Mouse (Mus musculus) limb, embryonic 12.5 days (tissue): ENCODE measurements around the gene Tkt. TPM values are rescaled to one million over a fixed set of nuclear protein-coding genes. Genes with fewer than 3 reads are reported as not detected.

Source experiments
- ATAC-seq: fragments of 200-750 bp; cut with Nextera tagmentation; 2 replicates; pipeline ENCODE4 v1.8.0; 2017; ENCODE audit warnings: low read depth, moderate TSS enrichment; ENCODE audit not compliant: insufficient number of reproducible peaks, insufficient read depth, low FRiP score, low TSS enrichment
- H3K27ac ChIP-seq: fragments of 300-500 bp; sonication (generic); 2 replicates; pipeline ENCODE4 v1.5.1; 2016; ENCODE audit warnings: mild to moderate bottlenecking, moderate library complexity
- H3K27me3 ChIP-seq: fragments of 300-500 bp; sonication (generic); 2 replicates; pipeline ENCODE4 v1.6.1; 2016; ENCODE audit warnings: mild to moderate bottlenecking, moderate library complexity
- H3K36me3 ChIP-seq: fragments of 300-500 bp; sonication (generic); 2 replicates; pipeline ENCODE4 v1.6.1; 2016; ENCODE audit warnings: mild to moderate bottlenecking, moderate library complexity
- H3K4me1 ChIP-seq: fragments of 300-500 bp; sonication (generic); replicated peaks from 2 replicates; pipeline ENCODE4 v1.6.1; 2016
- H3K4me2 ChIP-seq: fragments of 300-500 bp; sonication (generic); 2 replicates; pipeline ENCODE4 v1.6.1; 2016; ENCODE audit warnings: mild to moderate bottlenecking, moderate library complexity
- H3K4me3 ChIP-seq: fragments of 300-500 bp; sonication (generic); replicated peaks from 2 replicates; pipeline ENCODE4 v1.5.1; 2016; ENCODE audit warnings: mild to moderate bottlenecking
- H3K9ac ChIP-seq: fragments of 300-500 bp; sonication (generic); replicated peaks from 2 replicates; pipeline ENCODE4 v1.6.1; 2016; ENCODE audit warnings: mild to moderate bottlenecking, moderate library complexity
- H3K9me3 ChIP-seq: fragments of 300-500 bp; sonication (generic); 2 replicates; pipeline ENCODE4 v1.6.1; 2016; ENCODE audit warnings: mild to moderate bottlenecking, moderate library complexity
- WGBS: fragments of 180-500 bp; shearing (Covaris S2); methylation state at CpG from one replicate; pipeline ENCODE4 v1.1.7; 2016; 5-methylcytosine and 5-hydroxymethylcytosine counted together
- polyA plus RNA-seq: library from polyadenylated mRNA; unstranded; fragments of >200 nt; fragmentation: Nextera tagmentation; extraction: Ambion mirVana; gene quantifications from 2 replicates; pipeline ENCODE4 v1.2.1, GENCODE M21; 2016

Gene Tkt
- polyA plus RNA-seq, 1 experiment from 2014 or later = 244 TPM

DNA sequence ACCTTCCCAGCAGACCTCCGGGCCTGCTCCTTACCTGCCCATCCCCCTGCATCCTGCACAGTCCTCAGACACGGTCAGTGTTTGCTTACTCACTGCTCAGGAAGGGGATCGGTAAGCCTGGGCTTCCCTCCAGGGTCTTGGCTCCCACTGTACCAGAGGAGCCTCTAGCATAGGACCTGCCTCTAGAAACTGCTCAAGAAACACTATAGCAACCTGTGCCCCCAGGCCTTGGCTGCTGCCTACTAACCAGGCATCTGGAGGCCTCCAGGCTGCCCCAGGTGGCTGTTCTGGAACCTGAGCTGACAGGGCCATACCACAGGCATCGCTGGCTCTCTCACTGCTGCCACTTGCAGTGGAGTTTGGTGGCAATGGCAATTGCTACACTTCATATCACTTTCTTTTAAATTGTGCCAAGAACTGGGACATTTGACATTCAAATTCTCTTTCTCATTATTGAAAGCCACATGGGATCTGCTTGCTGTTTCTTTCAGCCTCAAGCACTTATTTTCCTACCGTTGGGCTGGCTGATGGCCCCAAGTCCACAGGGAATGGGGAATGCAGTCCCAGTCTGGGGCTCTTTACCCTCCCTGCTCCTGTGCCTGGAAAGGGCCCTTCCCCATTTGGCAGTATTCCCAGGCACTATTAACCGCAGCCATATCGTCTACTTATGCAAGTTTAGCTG lies 38.8 kb downstream of the Tkt start:
- Histone ChIP-seq H3K9me3 (no peaks in the 10 kb centered on the region), H3K4me1 (peaks cover 26% of the 10 kb centered on the region), H3K4me2 (no peak overlapping the region), H3K27ac (0 out of 2 replicates have a peak overlapping the region, but pooled peaks have one; percentile 25), H3K36me3 (no peaks in the 10 kb centered on the region), H3K9ac (no peak overlapping the region), H3K27me3 (no peaks in the 10 kb centered on the region), H3K4me3 (no peak overlapping the region)
- WGBS = 47% methylated on average over 7 of the region's 7 CpGs
- peak; percentile 28; the same call in 1 of the 2 replicates for ATAC-seq

DNA sequence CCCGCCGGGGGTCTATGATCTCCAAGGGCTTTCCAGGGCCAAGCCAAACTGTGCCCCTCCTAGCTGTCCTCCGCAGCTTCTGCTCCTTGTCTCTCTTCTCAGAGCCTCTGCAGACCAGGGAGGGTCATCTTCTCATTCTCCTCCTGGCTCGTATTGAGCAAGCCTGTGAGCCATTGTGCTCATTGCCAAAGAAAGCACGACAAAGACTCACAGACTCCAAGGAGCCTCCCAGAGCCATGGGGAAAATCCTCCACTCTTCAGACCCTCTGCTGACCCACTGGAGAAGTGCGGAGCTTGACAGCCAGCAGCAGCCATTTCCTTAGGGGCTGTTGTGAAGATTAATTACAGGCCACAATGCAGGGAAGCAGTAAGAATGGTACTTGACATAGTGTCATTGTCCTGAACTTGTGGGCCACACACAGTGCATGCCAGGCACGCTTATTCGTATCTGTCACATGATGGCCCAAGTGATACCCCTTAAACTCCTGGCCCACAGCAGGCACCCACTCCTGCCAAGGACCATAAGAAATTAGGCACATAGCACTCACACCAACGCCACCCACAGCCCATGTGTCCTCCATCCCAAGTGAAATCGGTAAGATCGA lies 42.0 kb downstream of the Tkt start:
- no peak overlapping the region for H3K27ac ChIP-seq
- 79% methylated on average over 11 of the region's 11 CpGs for WGBS

DNA sequence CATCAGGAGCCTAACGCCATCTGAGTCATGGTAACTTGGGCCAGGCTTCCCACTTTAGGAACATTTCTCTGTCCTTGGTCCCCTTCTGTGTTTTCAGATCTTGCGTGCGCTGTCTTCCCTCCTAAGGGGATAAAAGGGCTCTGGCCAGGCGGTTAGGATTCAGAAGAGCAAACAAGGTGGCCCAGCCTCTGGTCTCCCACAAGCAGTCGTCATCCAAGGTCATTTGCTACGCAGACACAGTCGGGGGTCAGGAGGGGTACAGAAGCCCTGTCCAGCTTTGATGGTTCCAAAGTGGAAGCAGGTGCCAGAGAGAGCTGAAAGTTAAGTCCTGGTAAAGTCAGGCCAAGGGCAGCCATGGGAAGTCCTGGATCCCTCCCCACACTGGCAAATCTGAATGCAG lies 42.8 kb downstream of the Tkt start:
- H3K27ac ChIP-seq = no peak overlapping the region
- H3K9ac ChIP-seq = no peak overlapping the region
- H3K4me2 ChIP-seq = no peak overlapping the region
- WGBS = 71% methylated on average over 7 of the region's 7 CpGs
- H3K4me1 ChIP-seq = peaks cover 37% of the 10 kb centered on the region
- no peaks in the 10 kb centered on the region for H3K27me3 ChIP-seq
- no peak overlapping the region for H3K4me3 ChIP-seq
- no peak for ATAC-seq
- H3K36me3 ChIP-seq = peaks cover 11% of the 10 kb centered on the region; the same call in 1 of the 2 replicates
- no peaks in the 10 kb centered on the region for H3K9me3 ChIP-seq

More for the DNA sequence above, 42.0 kb downstream of the Tkt start:
- ATAC-seq = no peak
- Histone ChIP-seq H3K4me1 (peaks cover 37% of the 10 kb centered on the region), H3K9ac (no peak overlapping the region), H3K4me2 (no peak overlapping the region), H3K4me3 (no peak overlapping the region), H3K9me3 (no peaks in the 10 kb centered on the region), H3K36me3 (peaks cover 6% of the 10 kb centered on the region; the same call in 1 of the 2 replicates), H3K27me3 (no peaks in the 10 kb centered on the region)

DNA sequence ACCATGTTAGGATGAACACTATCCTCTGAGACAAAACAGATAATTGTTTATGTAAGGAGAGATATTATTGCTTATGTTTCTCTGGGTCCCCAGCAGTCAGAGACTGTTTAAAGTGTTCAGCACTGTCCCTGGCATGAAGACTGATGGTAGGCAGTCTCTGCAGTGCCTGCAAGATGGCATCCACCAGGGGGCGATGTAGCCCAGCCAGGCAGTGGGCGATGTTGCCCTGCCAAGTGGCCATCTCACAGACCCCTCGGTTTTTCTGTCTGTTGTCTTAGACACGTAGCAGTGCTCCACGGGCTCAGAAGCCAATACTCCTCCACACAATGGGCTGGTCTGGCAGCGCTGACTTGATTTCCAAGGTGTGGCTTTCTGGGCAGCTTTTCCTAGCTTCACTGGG lies 43.3 kb downstream of the Tkt start:
- Histone ChIP-seq H3K4me2 (no peak overlapping the region), H3K27ac (no peak overlapping the region), H3K4me1 (peaks cover 34% of the 10 kb centered on the region), H3K4me3 (no peak overlapping the region), H3K9me3 (no peaks in the 10 kb centered on the region), H3K9ac (no peak overlapping the region), H3K27me3 (no peaks in the 10 kb centered on the region), H3K36me3 (peaks cover 15% of the 10 kb centered on the region; the same call in 1 of the 2 replicates)
- ATAC-seq = no peak
- WGBS = 10% methylated on average over 6 of the region's 6 CpGs

DNA sequence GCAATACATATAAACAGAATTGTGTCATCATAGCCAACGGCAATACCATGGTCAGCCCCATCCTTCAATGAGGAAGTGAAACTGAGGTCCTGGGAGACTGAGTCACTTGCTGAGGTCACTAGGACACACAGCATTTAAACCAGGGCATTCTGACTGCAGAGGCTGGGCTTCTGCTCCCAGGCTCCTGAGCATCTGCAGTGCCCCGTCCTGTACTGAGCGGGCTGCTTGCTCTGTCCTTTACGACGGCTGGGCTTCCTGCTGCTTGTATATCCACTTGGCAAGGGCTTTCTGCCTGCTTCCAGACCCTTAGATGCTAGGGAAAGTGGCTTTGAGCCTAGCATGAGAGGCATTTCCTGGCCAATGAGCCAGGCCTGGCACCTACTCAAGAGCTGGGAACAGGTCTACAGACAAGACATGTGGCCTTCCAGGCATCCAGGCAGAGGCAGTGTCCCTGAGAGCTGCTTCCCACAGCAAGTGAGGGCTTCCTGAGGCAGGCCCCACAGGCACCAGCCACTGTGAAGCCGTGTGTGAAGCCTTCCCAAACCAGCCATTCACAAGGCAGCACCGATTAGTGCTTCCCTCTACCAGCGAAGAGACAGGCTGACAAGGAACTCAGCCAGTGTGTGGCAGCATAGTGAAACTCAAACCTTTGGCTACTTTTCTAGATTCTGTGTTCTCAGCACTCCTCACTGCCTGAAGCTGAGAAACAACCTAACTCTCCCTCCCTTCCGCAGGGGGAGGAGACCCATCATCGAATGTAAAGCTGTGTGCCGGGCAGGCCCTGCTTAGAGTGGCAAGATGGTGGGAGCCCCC lies 45.3 kb downstream of the Tkt start:
- Histone ChIP-seq H3K27me3 (no peaks in the 10 kb centered on the region), H3K27ac (peak overlapping the region; percentile 80), H3K4me3 (no peak overlapping the region), H3K36me3 (peaks cover 36% of the 10 kb centered on the region), H3K4me2 (no peak overlapping the region), H3K4me1 (peaks cover 22% of the 10 kb centered on the region), H3K9me3 (no peaks in the 10 kb centered on the region), H3K9ac (0 out of 2 replicates have a peak overlapping the region, but pooled peaks have one; percentile 4)
- 47% methylated on average over 11 of the region's 11 CpGs for WGBS
- ATAC-seq = peak; percentile 23; the same call in 1 of the 2 replicates

DNA sequence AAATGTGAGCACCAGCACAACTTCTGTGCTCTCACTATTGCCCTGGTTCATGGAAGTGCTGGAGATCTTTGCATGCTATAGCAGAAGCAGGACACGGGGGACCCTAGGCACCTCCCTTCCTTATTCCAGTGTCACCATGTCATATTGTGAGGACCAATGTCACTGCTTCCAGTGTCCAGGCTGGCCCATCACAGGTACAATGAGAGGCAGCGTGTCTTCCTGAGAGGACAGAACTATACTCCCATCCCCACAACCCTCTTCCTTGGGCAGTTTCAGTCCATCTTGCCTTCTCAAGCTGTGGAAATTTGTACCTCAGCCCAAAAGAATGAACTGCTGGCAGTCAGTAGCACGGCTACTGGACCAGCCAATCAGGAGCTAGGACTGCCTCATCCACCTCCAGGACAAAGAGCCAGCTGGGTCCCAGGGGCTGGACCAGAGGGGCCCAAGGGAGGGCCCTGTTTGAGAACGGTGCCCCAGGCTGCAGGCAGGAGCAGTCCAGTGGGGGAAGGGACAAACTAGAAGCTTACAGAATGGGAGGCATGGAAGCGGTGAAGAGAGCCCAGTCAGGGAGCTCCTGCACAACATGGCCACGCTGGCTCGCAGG lies 46.0 kb downstream of the Tkt start:
- no peak overlapping the region for H3K4me2 ChIP-seq
- WGBS = 51% methylated on average over 7 of the region's 7 CpGs
- no peak for ATAC-seq
- H3K27ac ChIP-seq = peak overlapping the region; percentile 80
- H3K27me3 ChIP-seq = no peaks in the 10 kb centered on the region
- no peak overlapping the region; the same call in 1 of the 2 replicates for H3K9ac ChIP-seq
- H3K4me3 ChIP-seq = no peak overlapping the region
- peaks cover 43% of the 10 kb centered on the region for H3K36me3 ChIP-seq
- H3K9me3 ChIP-seq = no peaks in the 10 kb centered on the region
- H3K4me1 ChIP-seq = peaks cover 22% of the 10 kb centered on the region

DNA sequence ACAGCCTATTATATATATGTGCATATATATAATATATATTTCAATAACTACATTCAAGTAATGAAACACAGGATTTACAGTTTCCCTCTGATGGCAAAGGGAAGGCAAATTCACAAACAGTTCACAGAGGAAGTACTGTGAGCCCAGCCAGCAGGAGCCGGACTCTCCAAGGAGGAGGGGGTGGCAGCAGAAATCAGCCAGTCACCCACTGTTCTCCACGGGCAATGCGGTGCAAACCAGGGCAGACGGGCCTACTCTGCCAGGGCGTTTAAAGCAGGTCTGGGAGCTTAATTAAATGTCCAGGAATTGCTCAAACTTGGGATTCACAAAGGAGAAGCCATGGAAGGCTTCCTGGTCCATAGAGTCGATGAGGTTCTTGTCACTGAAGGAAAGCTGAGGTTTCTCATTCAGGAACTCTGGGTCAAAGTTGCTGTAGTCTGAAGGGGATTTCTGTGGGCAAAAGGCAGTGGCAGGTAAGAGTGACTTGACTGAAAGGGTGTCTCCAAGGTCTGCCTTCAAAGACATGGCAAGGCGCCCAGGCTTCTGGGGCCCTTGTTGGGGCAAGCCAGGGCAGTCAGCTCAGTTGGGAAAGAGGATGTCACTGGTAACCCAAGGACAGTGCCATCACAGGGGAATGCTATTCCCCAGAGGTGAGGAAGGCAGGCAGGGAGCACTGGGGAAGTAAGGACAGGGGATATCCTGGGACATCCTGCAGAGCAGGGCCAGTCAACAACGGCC lies 47.6 kb downstream of the Tkt start:
- H3K36me3 ChIP-seq = peaks cover 56% of the 10 kb centered on the region
- H3K4me1 ChIP-seq = peaks cover 22% of the 10 kb centered on the region
- 85% methylated on average over 8 of the region's 8 CpGs for WGBS
- H3K4me2 ChIP-seq = no peak overlapping the region
- H3K9ac ChIP-seq = no peak overlapping the region
- H3K27me3 ChIP-seq = no peaks in the 10 kb centered on the region
- ATAC-seq = no peak
- no peak overlapping the region for H3K4me3 ChIP-seq
- no peak overlapping the region for H3K27ac ChIP-seq
- no peaks in the 10 kb centered on the region for H3K9me3 ChIP-seq

DNA sequence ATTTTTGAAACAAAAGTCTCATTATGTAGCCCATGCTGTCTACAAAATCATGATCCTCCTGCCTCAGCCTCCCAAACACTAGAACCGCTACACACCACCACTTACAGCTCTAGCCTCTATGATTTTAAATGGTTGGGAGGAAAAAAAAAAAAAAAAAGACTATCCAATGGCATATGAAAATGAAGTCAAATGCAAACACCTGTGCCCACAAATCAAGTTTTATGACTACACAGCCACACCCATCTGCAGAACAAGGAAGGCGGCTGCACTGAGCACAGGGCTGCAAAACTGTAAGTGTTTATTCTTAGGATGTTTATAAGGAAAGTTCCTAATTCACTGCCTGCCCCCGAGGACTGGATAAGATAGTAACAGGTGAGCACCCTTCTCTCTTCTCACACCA lies 48.2 kb downstream of the Tkt start:
- no peaks in the 10 kb centered on the region for H3K27me3 ChIP-seq
- 80% methylated on average over 3 of the region's 3 CpGs for WGBS
- no peak overlapping the region for H3K9ac ChIP-seq
- H3K36me3 ChIP-seq = peaks cover 63% of the 10 kb centered on the region
- no peak for ATAC-seq
- H3K4me2 ChIP-seq = no peak overlapping the region
- no peaks in the 10 kb centered on the region for H3K9me3 ChIP-seq
- no peak overlapping the region for H3K27ac ChIP-seq
- peaks cover 22% of the 10 kb centered on the region for H3K4me1 ChIP-seq
- no peak overlapping the region for H3K4me3 ChIP-seq

DNA sequence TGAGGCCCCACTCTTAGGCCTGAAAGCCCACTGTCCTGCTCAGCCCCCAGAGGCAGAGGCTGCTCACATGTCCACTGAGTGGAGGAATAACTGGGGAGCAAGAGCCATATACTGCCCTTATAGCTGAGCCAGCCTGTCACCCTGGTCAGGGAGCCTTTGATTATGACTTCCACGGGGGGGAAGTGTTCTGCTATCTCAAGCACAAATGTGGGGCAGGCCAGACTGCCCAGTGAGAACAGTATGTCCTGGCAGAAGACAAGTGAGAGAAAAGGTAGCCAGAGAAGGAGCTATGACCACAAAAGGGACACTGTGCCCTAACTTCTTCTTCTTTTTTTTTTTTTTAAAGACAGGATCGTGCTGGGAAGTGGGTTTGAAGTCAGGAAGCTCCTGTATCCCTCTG lies 49.0 kb downstream of the Tkt start:
- no peak overlapping the region for H3K4me3 ChIP-seq
- 77% methylated on average over 2 of the region's 2 CpGs for WGBS

DNA sequence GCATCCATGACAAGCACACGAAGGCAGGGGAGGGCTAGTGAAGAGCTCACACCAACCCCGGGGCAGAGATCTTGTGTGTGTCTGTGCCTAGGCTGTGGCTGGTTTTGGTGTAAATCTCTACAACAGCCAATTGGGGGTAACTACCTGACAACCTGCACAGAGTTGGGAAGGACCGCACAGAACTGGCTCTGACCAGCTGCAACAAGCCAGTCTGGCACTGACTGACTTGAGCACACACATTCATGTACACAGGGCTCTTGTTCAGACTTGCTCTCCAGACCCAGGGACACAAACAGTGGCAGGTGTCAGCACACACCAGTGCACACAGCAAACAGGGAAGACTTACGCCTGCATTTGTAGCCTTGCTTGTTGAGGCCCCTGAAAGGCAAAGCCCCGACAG lies 58.7 kb downstream of the Tkt start:
- Histone ChIP-seq H3K4me1 (no peaks in the 10 kb centered on the region), H3K4me2 (no peak overlapping the region), H3K9ac (no peak overlapping the region), H3K36me3 (peaks cover 74% of the 10 kb centered on the region), H3K27me3 (no peaks in the 10 kb centered on the region), H3K9me3 (no peaks in the 10 kb centered on the region), H3K4me3 (no peak overlapping the region), H3K27ac (no peak overlapping the region)
- 92% methylated on average over 5 of the region's 5 CpGs for WGBS
- no peak for ATAC-seq

More for the DNA sequence above, 49.0 kb downstream of the Tkt start:
- Histone ChIP-seq H3K27ac (no peak overlapping the region), H3K9me3 (no peaks in the 10 kb centered on the region), H3K9ac (no peak overlapping the region), H3K27me3 (no peaks in the 10 kb centered on the region), H3K4me2 (no peak overlapping the region), H3K36me3 (peaks cover 70% of the 10 kb centered on the region), H3K4me1 (peaks cover 22% of the 10 kb centered on the region)
- no peak for ATAC-seq
